ENCODE assay signal across 17 mouse cellular contexts in genomic region chr13:96895144-96895543, GRCm38 (mm10). TPM values are rescaled to one million over a fixed set of nuclear protein-coding genes. Genes with fewer than 3 reads are reported as not detected.
"Had no signal": no experiment of that assay in that cellular context is flagged by ENCODE, and none has a peak within 500 bp of the region (broad histone marks: within the 10 kb centered on the region; RNA-seq: fewer than 3 reads in every experiment).

No protein-coding gene starts in this region.

- H3K4me3 ChIP-seq: neural tube, embryonic 13.5 days; neural tube, embryonic 15.5 days; stomach, embryonic 15.5 days had no signal

- H3K36me3 ChIP-seq: neural tube, embryonic 13.5 days; neural tube, embryonic 15.5 days; stomach, embryonic 15.5 days had no signal

- H3K4me2 ChIP-seq: neural tube, embryonic 13.5 days; neural tube, embryonic 15.5 days; stomach, embryonic 15.5 days had no signal

- H3K9ac ChIP-seq: neural tube, embryonic 13.5 days; neural tube, embryonic 15.5 days; stomach, embryonic 15.5 days had no signal

- H3K9me3 ChIP-seq: neural tube, embryonic 13.5 days; neural tube, embryonic 15.5 days; stomach, embryonic 15.5 days had no signal

- H3K27ac ChIP-seq: neural tube, embryonic 13.5 days; neural tube, embryonic 15.5 days; stomach, embryonic 15.5 days; stomach, postnatal 0 days had no signal

- H3K27me3 ChIP-seq: neural tube, embryonic 13.5 days; neural tube, embryonic 15.5 days; stomach, embryonic 15.5 days had no signal

- H3K4me1 ChIP-seq: neural tube, embryonic 13.5 days; neural tube, embryonic 15.5 days; stomach, embryonic 15.5 days had no signal

- DNase-seq: retina, postnatal 1 day; right cerebral cortex, adult 18-20 months; right cerebral cortex, postnatal 14 days; right cerebral cortex, postnatal 25 days; right cerebral cortex, postnatal 4 days; spleen, adult 18-20 months; thymus, adult 18-20 months; thymus, adult 2 months; thymus, postnatal 14 days; thymus, postnatal 25 days; thymus, postnatal 36 days; thymus, postnatal 4 days had no signal

RNA-seq across cellular contexts. Expression of gene Gcnt4, which starts 29.3 kb away (rescaled TPM):
- polyA plus RNA-seq: neural tube, embryonic 14.5 days had no signal
